Mouse (Mus musculus): ENCODE measurements around the gene Acsf3. TPM values are rescaled to one million over a fixed set of nuclear protein-coding genes. Genes with fewer than 3 reads are reported as not detected.

The Acsf3 gene
- total and polyA plus RNA-seq, 3 experiments, result 2.2 to 10.4 (median 9.0) TPM

GRCm38 (mm10) chr8:122819776-122820175 lies 44.5 kb downstream of the Acsf3 start:
- in situ Hi-C loops (cut with MboI; ENCODE audit: low pct_ligation_motif_present, low pct_unique_long_range_greater_than_20kb, low sequenced_read_pairs) (loop anchor here (5.0 kb wide), 1 partner anchor 122 kb away; the partner anchor contains the start of gene Cbfa2t3), dilution Hi-C loops (cut with MboI; ENCODE audit: extremely low pct_ligation_motif_present, extremely low pct_unique_long_range_greater_than_20kb, low sequenced_read_pairs) (no loop called here)
- DNase-seq (ENCODE audit: extremely low read depth), result no peak
- H3K27ac ChIP-seq (ENCODE audit: insufficient read depth, low read depth), result no peak overlapping the region
- no peak overlapping the region for H3K4me3 ChIP-seq (replicated peaks in 1 of 3; ENCODE audit: low read depth in 2 of 3, low read length in 2 of 3, poor library complexity in 1 of 3)
- peaks cover 0 to 31% of the 10 kb centered on the region in 2 experiments for H3K36me3 ChIP-seq (replicated peaks in 1 of 2; ENCODE audit: control insufficient read depth in 1 of 2, insufficient read depth in 1 of 2, low read length in 1 of 2)
- TF ChIP-seq BHLHE40 (IDR thresholded peaks at IDR 0.05; ENCODE audit: low read depth, low read length) (no peak), JUND (conservative IDR thresholded peaks at IDR 0.05; ENCODE audit: low read depth, low read length) (no peak), KAT2A (IDR thresholded peaks at IDR 0.05; ENCODE audit: insufficient replicate concordance, low read length) (no peak), TBP (conservative IDR thresholded peaks at IDR 0.05; ENCODE audit: low read depth, low read length) (no peak), ETS1 (conservative IDR thresholded peaks at IDR 0.05; ENCODE audit: low read depth, low read length) (no peak), MXI1 (IDR thresholded peaks at IDR 0.05; ENCODE audit: low read depth, low read length) (no peak)
- H3K79me2 ChIP-seq (replicated peaks; ENCODE audit: control insufficient read depth, extremely low read depth, insufficient read depth, poor library complexity, severe bottlenecking), result no peaks in the 10 kb centered on the region
- H3K4me1 ChIP-seq (ENCODE audit: control insufficient read depth in 1 of 2, insufficient read depth in 2 of 2), result peaks cover 12 to 19% of the 10 kb centered on the region in 2 experiments
- H3K9ac ChIP-seq (ENCODE audit: insufficient read depth, low read depth), result no peak overlapping the region
- no peaks in the 10 kb centered on the region for H3K9me3 ChIP-seq (replicated peaks; ENCODE audit: low read length)
- H3K27me3 ChIP-seq (replicated peaks), result no peaks in the 10 kb centered on the region
- H3K4me2 ChIP-seq (ENCODE audit: insufficient read depth, low read depth, poor library complexity, severe bottlenecking), result no peak overlapping the region

GRCm38 (mm10) chr8:122824571-122824970 lies 49.3 kb downstream of the Acsf3 start:
- H3K27me3 ChIP-seq (replicated peaks), result no peaks in the 10 kb centered on the region
- no peaks in the 10 kb centered on the region for H3K36me3 ChIP-seq (replicated peaks in 1 of 2; ENCODE audit: control insufficient read depth in 1 of 2, insufficient read depth in 1 of 2, low read length in 1 of 2)
- H3K27ac ChIP-seq (ENCODE audit: insufficient read depth, low read depth), result no peak overlapping the region
- in situ Hi-C loops (cut with MboI; ENCODE audit: low pct_ligation_motif_present, low pct_unique_long_range_greater_than_20kb, low sequenced_read_pairs), result no loop called here
- dilution Hi-C loops (cut with MboI; ENCODE audit: extremely low pct_ligation_motif_present, extremely low pct_unique_long_range_greater_than_20kb, low sequenced_read_pairs), result no loop called here
- no peaks in the 10 kb centered on the region for H3K9me3 ChIP-seq (replicated peaks; ENCODE audit: low read length)
- no peak for DNase-seq (ENCODE audit: extremely low read depth)
- H3K9ac ChIP-seq (ENCODE audit: insufficient read depth, low read depth), result no peak overlapping the region
- no peak overlapping the region for H3K4me2 ChIP-seq (ENCODE audit: insufficient read depth, low read depth, poor library complexity, severe bottlenecking)
- H3K4me1 ChIP-seq (ENCODE audit: control insufficient read depth in 1 of 2, insufficient read depth in 2 of 2), result peaks cover 14 to 20% of the 10 kb centered on the region in 2 experiments
- no peaks in the 10 kb centered on the region for H3K79me2 ChIP-seq (replicated peaks; ENCODE audit: control insufficient read depth, extremely low read depth, insufficient read depth, poor library complexity, severe bottlenecking)
- TF ChIP-seq USF1 (IDR thresholded peaks at IDR 0.05; ENCODE audit: low read depth, low read length) (no peak), TBP (conservative IDR thresholded peaks at IDR 0.05; ENCODE audit: low read depth, low read length) (no peak), JUN (IDR thresholded peaks at IDR 0.05; ENCODE audit: insufficient read depth, low read depth, low read length) (no peak), PAX5 (IDR thresholded peaks at IDR 0.05; ENCODE audit: low read length) (no peak), ZKSCAN1 (IDR thresholded peaks at IDR 0.05; ENCODE audit: borderline replicate concordance, low read depth, low read length) (no peak), CTCF (conservative IDR thresholded peaks at IDR 0.05 in 1 of 2, IDR thresholded peaks at IDR 0.05 in 1 of 2; ENCODE audit: low read depth in 2 of 2, low read length in 2 of 2) (no peak), POLR2A (IDR thresholded peaks at IDR 0.05; ENCODE audit: low read depth, low read length) (no peak), CHD1 (IDR thresholded peaks at IDR 0.05; ENCODE audit: low read depth, low read length) (no peak), ELF1 (IDR thresholded peaks at IDR 0.05; ENCODE audit: low read depth, low read length) (no peak), ZNF384 (IDR thresholded peaks at IDR 0.05; ENCODE audit: low read depth, low read length) (no peak), POLR2AphosphoS2 (IDR thresholded peaks at IDR 0.05; ENCODE audit: low read depth, low read length) (no peak), MXI1 (IDR thresholded peaks at IDR 0.05; ENCODE audit: low read depth, low read length) (no peak), HCFC1 (IDR thresholded peaks at IDR 0.05; ENCODE audit: low read depth, low read length) (no peak), NRF1 (IDR thresholded peaks at IDR 0.05; ENCODE audit: low read depth, low read length) (no peak), EP300 (IDR thresholded peaks at IDR 0.05; ENCODE audit: low read length) (no peak), ZC3H11A (IDR thresholded peaks at IDR 0.05; ENCODE audit: low read depth, low read length) (no peak), KAT2A (IDR thresholded peaks at IDR 0.05; ENCODE audit: insufficient replicate concordance, low read length) (no peak), BHLHE40 (IDR thresholded peaks at IDR 0.05; ENCODE audit: low read depth, low read length) (no peak), USF2 (conservative IDR thresholded peaks at IDR 0.05; ENCODE audit: low read depth, low read length) (no peak)
- H3K4me3 ChIP-seq (replicated peaks in 1 of 3; ENCODE audit: low read depth in 2 of 3, low read length in 2 of 3, poor library complexity in 1 of 3), result no peak overlapping the region

All from CH12.LX (cell line).